ENCODE assay signal across 9 mouse cellular contexts in genomic region chr6:63257406-63257845, GRCm38 (mm10). TPM values are rescaled to one million over a fixed set of nuclear protein-coding genes. Genes with fewer than 3 reads are reported as not detected.
DNase-seq lines count a peak whose midpoint lies in the region; ATAC-seq and TF ChIP-seq lines count a peak whose summit lies in the region.
"Had no signal": no experiment of that assay in that cellular context is flagged by ENCODE, and none has a peak within 500 bp of the region (broad histone marks: within the 10 kb centered on the region; RNA-seq: fewer than 3 reads in every experiment).

No protein-coding gene starts in this region.

- no peaks in the 10 kb centered on the region for H3K9me3 ChIP-seq in lung, postnatal 0 days (ENCODE audit: low read length)

- no peak for TF ChIP-seq EP300 in lung, postnatal 0 days (IDR thresholded peaks at IDR 0.05)

- H3K4me1 ChIP-seq in lung, postnatal 0 days (ENCODE audit: insufficient read depth, low read depth, low read length), result no peaks in the 10 kb centered on the region
- no peaks in the 10 kb centered on the region; the same call in 1 of the 2 replicates for H3K4me1 ChIP-seq in cortical plate, adult 2 months (ENCODE audit: control insufficient read depth, insufficient read depth, low read length)

- no peak for TF ChIP-seq CTCF in lung, postnatal 0 days (IDR thresholded peaks at IDR 0.05)
- TF ChIP-seq CTCF in cortical plate, adult 2 months (IDR thresholded peaks at IDR 0.05; ENCODE audit: extremely low read depth, insufficient read depth, low read length), result no peak

- DNase-seq in lung, postnatal 0 days (ENCODE audit: low spot score), result peak; percentile 11
- no peak for DNase-seq in lung, adult 18-20 months
- peak; percentile 13 for DNase-seq in gastrocnemius, postnatal 25 days
- peak; percentile 49 for DNase-seq in layer of hippocampus, adult 9-11 months
- DNase-seq in lung, postnatal 14 days, result peak; percentile 8
- DNase-seq in right cerebral cortex, postnatal 36 days (ENCODE audit: low spot score in 2 of 2), result peak; percentile 42 to 51

- H3K9ac ChIP-seq in lung, postnatal 0 days (replicated peaks; ENCODE audit: low read depth), result no peak overlapping the region

- under 1% methylated on average over 39 of the region's 42 CpGs for WGBS in lung, postnatal 0 days

- peaks cover 8% of the 10 kb centered on the region for H3K27me3 ChIP-seq in lung, postnatal 0 days (replicated peaks; ENCODE audit: insufficient read depth, low read length)

- ATAC-seq in lung, postnatal 0 days, result peak; percentile 71
- ATAC-seq in erythroblast, adult 5-6 weeks (replicated peaks; ENCODE audit: low FRiP score, poor library complexity, severe bottlenecking), result no peak

- H3K4me2 ChIP-seq in lung, postnatal 0 days (replicated peaks; ENCODE audit: low read depth, low read length), result peak overlapping the region; percentile 94

- no peak for TF ChIP-seq POLR2A in cortical plate, adult 2 months (IDR thresholded peaks at IDR 0.05; ENCODE audit: extremely low read depth, insufficient read depth, low read length)

- H3K27ac ChIP-seq in lung, postnatal 0 days (ENCODE audit: low read length), result no peak overlapping the region
- peak overlapping the region; percentile 55 for H3K27ac ChIP-seq in cortical plate, adult 2 months (ENCODE audit: insufficient read depth, low read length)

- peak overlapping the region; percentile 50 for H3K4me3 ChIP-seq in lung, postnatal 0 days (ENCODE audit: low read depth, low read length)
- peak overlapping the region; percentile 82 for H3K4me3 ChIP-seq in cortical plate, adult 2 months (ENCODE audit: insufficient read depth, low read length)

- no peaks in the 10 kb centered on the region for H3K36me3 ChIP-seq in lung, postnatal 0 days (ENCODE audit: insufficient read depth, low read length)

RNA-seq across cellular contexts. Expression of gene Grid2, which starts 1.8 kb away (rescaled TPM):
- 0.37 and 0.45 TPM in 2 replicates for polyA plus RNA-seq in lung, postnatal 0 days (2015; fragmentation: Nextera tagmentation; extraction: Ambion mirVana)
- polyA plus RNA-seq in cortical plate, adult 2 months (2012; rRNA removed), result 8.2 and 9.0 TPM in 2 replicates
- total RNA-seq in gastrocnemius, postnatal 25 days (2021), result not detected
- not detected in 2 replicates for total RNA-seq in erythroblast, adult 5-6 weeks (2015; ENCODE audit: low replicate concordance)
- not detected in 2 replicates for total RNA-seq in erythroblast, adult 5-6 weeks (2017; ENCODE audit: low replicate concordance)
- total RNA-seq: liver, adult 2 months had no signal
- polyA plus RNA-seq: liver, adult 2 months had no signal

Comparison
In these comparisons a context has a peak if more than half of its experiments do, and no peak if none do; other contexts are left out.
1. DNase-seq: peak in lung, postnatal 0 days (single experiment), gastrocnemius, postnatal 25 days (single experiment), layer of hippocampus, adult 9-11 months (single experiment), lung, postnatal 14 days (single experiment) and right cerebral cortex, postnatal 36 days (2 of 2); none in lung, adult 18-20 months (0 of 2).